Mouse (Mus musculus) gastrocnemius, postnatal 14 days (tissue): ENCODE measurements around the gene Arv1. TPM values are rescaled to one million over a fixed set of nuclear protein-coding genes. Genes with fewer than 3 reads are reported as not detected.
A peak's percentile ranks its signal among the peaks of the same experiment; 100 is the strongest.

Source experiments
- DNase-seq: peaks from one replicate; pipeline ENCODE4 v3.0.0; 2021; ENCODE audit warnings: mixed read lengths
- intact Hi-C: fragments of 180-260 bp; cut with DNase I; formaldehyde crosslinking; loops from one replicate; pipeline ENCODE4 v1.15.1; 2025; ENCODE audit warnings: low total_unique reads
- total RNA-seq, 2 experiments: library from RNA; stranded (reverse); gene quantifications; 2 replicates each; pipeline ENCODE4 v1.2.3; 2021

The Arv1 gene
- total RNA-seq, 2 experiments from 2014 or later: 2.8 to 3.3 TPM

DNA sequence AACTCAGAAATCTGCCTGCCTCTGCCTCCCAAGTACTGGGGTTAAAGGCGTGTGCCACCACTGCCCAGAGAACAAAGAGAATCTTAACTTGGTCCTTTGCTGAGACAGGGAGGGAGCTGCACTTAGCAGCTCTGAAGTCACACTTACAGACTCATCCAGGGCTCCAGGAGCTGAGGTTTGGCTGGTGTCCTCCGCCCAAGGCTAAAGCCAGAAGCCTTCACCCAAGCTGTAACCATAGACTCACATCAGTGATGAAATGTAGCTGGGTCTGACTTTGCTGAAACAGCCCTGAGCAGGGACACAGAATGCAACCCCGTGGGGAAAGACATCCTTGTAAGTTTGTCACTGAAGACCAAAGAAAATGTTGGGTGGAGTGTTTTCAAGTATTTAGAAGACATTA lies 60.5 kb downstream of the Arv1 start:
- intact Hi-C loops: no loop called here
- DNase-seq: peak; percentile 10

DNA sequence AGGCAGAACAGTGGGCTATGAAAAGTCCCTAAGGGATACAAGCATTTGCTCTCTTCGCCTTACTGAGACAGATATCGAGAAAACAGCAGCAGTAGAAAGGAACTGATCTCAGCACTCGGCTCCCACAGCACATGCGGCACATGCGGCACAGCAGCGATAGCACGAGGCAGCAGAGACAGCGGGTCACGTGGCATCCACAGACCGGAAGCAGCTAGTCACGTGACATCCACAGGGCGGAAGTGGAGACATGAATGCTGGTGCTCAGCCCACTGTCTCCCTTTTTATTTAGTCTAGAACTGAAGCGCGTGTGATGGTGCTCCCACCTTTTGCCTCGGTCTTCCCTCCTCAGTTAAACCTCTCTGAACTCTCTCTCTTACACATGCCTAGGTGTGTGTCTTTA lies 61.3 kb downstream of the Arv1 start:
- intact Hi-C loops: no loop called here

More for the DNA sequence above, 61.3 kb downstream of the Arv1 start:
- DNase-seq: no peak

Other genes with a start within 250 kb of the Arv1 start
- gene Cog2, start 201.4 kb upstream of the Arv1 start, total RNA-seq: 10 to 100 TPM; 18.7 to 19.8 TPM
- gene Agt, start 152.4 kb upstream of the Arv1 start, total RNA-seq: 10 to 100 TPM; 11.4 to 12.3 TPM
- gene Capn9, start 146.0 kb upstream of the Arv1 start, total RNA-seq: under 1 TPM in 1 of 2 experiments, not detected in 1; 0.08 TPM
- 10 to 100 TPM; 21.4 to 25.8 TPM for gene 2310022B05Rik, start 58.8 kb upstream of the Arv1 start, total RNA-seq
- 10 to 100 TPM; 16.9 to 22.3 TPM for gene Ttc13, start 156 bp upstream of the Arv1 start, total RNA-seq
- gene Fam89a, start 29.7 kb downstream of the Arv1 start, total RNA-seq: under 1 TPM; 0.66 to 1.00 TPM
- under 1 TPM; 0.07 to 0.18 TPM for gene Trim67, start 71.0 kb downstream of the Arv1 start, total RNA-seq
- gene Gnpat, start 140.9 kb downstream of the Arv1 start, total RNA-seq: 100 to 1,000 TPM in 1 of 2 experiments, 10 to 100 TPM in 1; 98.0 to 105 TPM
- gene 2810004N23Rik, start 141.0 kb downstream of the Arv1 start, total RNA-seq: 10 to 100 TPM; 25.1 to 30.6 TPM
- 1 to 10 TPM; 7.7 to 8.8 TPM for gene Exoc8, start 175.6 kb downstream of the Arv1 start, total RNA-seq
- gene Sprtn, start 175.7 kb downstream of the Arv1 start, total RNA-seq: 1 to 10 TPM; 6.6 to 8.8 TPM
- gene Egln1, start 227.2 kb downstream of the Arv1 start, total RNA-seq: 10 to 100 TPM; 70.1 to 76.6 TPM